Mouse (Mus musculus) heart, postnatal 4 days (tissue): ENCODE results near the gene Cdyl2. TPM values are rescaled to one million over a fixed set of nuclear protein-coding genes. Genes with fewer than 3 reads are reported as not detected.

ENCODE experiments used
- DNase-seq: peaks from one replicate; pipeline ENCODE4 v3.0.0; 2021
- total RNA-seq, 2 experiments: library from RNA; stranded (reverse); gene quantifications; 2 replicates each; pipeline ENCODE4 v1.2.3; 2021

The Cdyl2 gene
- total RNA-seq, 2 experiments from 2014 or later = 4.9 to 5.0 TPM

- DNase-seq = no peak
These were observed 61.2 kb downstream of the Cdyl2 start for GRCm38 (mm10) chr8:116671543-116671942.

- no peak for DNase-seq
These were observed 62.2 kb downstream of the Cdyl2 start for GRCm38 (mm10) chr8:116670604-116671003.

- no peak for DNase-seq
These were observed 63.8 kb downstream of the Cdyl2 start for GRCm38 (mm10) chr8:116668977-116669376.

DNA sequence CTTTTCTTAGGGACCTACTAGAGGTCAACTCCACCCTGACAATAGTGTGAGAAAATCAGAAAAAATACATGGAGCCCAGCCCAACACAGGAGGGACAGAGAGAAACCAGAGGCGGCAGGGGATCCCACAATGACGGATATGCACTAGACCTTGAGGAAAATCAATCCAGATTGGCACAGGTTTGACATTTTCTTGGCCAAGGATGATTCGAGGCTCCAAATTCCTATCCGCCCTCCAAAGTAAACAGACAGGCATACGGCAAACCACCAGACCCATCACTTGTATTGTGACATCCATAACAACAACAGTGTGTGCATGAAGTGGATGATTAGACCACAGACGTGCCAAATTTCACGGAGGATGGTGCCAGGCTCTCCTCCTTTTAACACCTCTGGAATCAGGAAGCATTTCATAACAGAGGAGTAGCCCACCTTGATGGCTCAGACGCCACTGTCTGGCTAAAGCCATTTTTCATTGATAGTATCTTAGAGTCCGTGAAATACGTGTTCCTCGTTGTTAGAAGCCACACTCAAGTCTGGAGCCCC lies 65.9 kb downstream of the Cdyl2 start:
- DNase-seq = no peak

GRCm38 (mm10) chr8:116661521-116661920 lies 71.3 kb downstream of the Cdyl2 start:
- DNase-seq = no peak

- DNase-seq = no peak
These were observed 76.0 kb downstream of the Cdyl2 start for GRCm38 (mm10) chr8:116656811-116657210.

- no peak for DNase-seq
These were observed 77.9 kb downstream of the Cdyl2 start for GRCm38 (mm10) chr8:116654881-116655280.

DNA sequence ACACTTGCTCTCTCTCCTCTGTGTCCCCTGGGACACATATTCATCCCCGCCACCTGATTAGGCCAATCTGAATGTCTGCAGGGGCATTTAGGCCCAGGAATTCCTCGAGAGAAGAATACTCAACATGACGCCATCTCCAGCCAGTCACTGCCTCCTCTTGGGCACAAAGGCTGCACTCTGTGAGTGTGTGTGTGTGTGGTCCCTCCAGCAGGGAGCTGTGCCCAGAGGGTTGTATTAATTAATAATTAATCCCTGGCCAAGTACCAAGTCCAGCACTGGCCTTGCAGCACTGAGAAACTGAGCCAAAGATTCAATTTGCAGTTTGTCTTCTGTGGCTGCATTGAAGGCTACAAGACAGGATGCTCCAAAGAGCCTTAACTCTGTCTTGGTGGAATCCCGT lies 79.8 kb downstream of the Cdyl2 start:
- DNase-seq = no peak

DNA sequence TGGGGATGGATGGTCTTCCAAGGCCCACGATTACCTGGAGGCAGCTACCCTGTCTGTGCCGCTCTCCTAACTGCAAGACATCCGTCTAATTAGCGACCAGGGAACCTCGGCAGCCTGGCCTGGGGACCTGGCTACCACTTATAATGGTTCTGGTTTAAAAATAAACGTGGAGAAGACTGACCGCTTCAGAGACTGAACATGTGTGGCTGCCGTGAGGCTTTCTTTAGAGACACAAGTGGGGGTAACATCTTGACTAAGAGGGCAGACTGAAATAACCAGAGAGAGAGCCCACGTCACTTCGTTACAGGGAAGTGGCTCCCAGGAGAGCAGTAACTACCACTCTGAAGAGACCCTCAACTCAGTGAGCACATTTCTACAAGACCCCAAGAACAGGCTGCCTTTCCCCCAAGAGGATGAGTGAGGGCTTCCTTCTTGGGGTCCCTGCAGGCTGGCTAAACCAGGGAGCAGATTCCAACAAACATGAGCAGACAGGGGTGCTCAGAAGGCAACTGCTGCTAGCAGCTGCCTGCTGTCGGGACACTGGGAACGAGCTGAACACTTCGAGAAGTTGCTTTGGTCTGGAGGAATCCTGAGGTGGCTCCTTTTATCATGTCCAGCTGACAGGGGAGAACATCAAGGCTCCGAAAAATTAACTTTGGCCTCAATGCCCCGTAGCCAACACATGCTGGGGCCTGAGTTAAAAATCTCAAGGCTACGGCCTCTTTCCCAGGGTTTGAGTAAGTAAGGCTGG lies 82.6 kb downstream of the Cdyl2 start:
- no peak for DNase-seq

- no peak for DNase-seq
These were observed 87.4 kb downstream of the Cdyl2 start for GRCm38 (mm10) chr8:116645376-116645775.

DNA sequence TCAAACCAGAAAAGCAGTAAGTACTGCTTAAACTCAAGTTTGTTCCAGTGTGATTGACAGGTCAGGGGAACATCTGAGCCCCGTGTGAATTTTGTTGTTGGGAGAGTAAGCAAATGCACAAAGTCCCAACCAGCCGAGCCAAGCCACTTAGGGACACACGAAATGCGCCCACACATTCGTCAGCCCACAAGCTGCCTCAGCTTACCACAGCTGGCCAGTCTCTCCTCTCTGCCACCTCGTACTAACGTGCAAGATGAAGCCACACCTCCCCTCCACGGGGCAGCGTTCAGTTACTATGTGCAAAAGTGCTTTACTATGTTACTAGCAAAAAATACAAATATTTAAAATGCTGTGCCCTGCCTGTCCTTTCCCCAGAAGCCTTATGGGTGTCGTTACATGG lies 91.9 kb downstream of the Cdyl2 start:
- DNase-seq = no peak

- no peak for DNase-seq
These were observed 94.8 kb downstream of the Cdyl2 start for GRCm38 (mm10) chr8:116637998-116638397.

DNA sequence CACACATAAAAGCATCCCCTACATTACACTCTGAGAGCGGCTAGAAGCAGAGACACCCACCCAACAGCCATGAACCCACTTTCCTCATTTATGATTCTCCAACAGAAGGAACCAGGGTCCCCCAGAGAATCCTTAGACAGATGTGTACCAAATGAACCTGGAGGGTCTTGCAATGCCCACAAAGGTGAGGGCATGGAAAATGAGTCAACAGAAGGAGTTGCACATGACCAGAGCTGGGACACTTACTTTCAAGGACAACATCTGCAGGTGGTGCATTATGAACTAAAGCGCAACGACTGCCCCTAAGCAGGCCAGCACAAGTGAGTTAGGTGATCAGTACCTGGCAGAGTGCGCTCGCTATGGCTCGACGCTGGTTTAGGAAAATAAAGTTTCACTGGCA lies 95.6 kb downstream of the Cdyl2 start:
- no peak for DNase-seq

DNA sequence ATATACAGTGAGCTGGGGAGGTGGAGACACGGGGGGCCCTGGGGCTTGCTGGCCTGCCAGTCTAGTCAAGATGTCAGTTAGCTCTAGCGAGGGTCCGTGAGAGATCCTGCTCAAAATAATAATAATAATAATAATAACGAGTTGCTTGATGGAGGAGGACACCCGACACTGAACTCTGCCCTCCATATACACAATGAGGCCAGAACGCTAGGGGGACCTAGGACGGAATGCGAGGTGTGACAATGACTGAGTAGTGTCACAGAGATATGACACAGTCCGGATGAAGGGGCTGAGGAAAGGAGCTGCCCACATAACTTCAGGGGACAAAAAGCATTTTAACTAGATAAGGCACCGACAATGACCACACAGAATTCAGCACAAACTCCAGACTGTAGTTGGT lies 96.4 kb downstream of the Cdyl2 start:
- DNase-seq = no peak

DNA sequence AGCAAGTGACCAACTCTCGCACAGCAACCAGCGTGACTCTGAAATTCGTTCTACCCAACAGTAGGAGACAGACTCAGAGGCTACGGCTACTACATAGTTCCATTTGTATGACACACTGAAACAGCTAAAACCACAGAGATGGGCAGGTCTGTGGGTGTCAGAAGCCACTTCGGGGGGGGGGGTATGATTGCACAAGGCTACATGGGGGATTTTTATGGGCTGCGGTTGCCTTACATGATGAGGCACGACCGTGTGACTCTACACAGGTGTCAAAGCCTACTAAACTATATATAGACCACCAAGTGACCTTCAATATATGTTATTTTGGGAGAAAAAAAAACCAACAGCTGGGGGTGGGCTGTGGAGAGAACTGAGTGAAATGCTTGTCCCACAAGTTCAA lies 96.8 kb downstream of the Cdyl2 start:
- no peak for DNase-seq

DNA sequence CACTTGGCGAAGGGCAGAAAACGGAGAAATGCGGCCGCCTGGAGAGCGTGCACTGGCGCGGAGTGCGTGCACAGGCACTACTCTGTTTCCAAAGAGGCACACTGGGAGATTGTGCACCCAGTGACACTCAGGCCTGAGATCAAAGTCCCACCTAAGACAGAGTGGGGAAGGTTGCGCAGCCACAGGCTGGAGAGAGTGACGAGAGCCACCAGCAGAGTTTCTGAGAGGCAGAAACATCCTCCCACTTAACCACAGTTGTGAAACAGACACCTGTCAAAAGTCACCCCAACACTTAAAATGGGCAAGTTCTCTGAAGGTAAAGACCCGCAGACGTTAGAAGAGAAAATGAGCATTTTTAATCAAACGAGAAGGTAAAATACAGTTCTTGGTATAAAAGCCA lies 97.5 kb downstream of the Cdyl2 start:
- DNase-seq = no peak

GRCm38 (mm10) chr8:116634436-116634835 lies 98.4 kb downstream of the Cdyl2 start:
- no peak for DNase-seq

- DNase-seq = no peak
These were observed 99.2 kb downstream of the Cdyl2 start for GRCm38 (mm10) chr8:116633470-116634150.

DNA sequence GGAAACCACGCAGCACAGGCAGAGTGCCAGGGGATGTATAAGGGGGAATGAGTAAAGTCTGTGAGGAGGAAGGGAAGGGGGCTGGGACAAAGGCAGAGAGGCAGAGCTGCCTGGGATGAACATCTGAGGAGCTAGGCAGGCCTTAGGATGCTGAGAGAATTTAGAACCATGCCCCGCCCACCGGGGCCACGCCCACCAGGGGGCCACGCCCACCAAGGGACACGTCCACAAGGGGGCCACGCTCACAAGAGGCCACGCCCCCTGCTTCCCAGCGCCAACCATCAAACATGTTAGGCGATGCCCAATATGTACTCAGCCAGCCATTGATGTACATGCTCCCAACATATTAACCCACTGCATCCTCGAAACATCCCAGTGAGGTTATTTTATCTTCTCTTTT lies 102.7 kb downstream of the Cdyl2 start:
- peak; percentile 8 for DNase-seq

DNA sequence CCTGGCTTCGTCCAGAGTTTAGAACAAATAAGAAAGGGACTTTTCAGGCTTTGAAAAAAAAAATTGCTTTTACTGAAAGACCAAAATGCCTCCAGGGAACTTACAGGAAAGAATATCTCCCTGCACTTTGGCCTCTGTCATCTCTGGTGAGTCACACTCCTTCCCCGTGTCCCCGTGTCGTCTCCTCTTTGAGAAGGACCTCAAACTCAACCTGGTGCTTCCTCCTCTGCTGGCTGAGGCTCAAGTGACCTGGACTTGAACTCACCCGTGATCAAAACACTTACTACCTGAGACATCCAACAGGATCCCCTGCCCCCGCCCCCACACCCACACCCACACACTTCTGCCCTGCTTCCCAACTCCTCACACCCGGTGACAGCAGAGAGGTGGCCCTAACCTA lies 103.8 kb downstream of the Cdyl2 start:
- DNase-seq = no peak

DNA sequence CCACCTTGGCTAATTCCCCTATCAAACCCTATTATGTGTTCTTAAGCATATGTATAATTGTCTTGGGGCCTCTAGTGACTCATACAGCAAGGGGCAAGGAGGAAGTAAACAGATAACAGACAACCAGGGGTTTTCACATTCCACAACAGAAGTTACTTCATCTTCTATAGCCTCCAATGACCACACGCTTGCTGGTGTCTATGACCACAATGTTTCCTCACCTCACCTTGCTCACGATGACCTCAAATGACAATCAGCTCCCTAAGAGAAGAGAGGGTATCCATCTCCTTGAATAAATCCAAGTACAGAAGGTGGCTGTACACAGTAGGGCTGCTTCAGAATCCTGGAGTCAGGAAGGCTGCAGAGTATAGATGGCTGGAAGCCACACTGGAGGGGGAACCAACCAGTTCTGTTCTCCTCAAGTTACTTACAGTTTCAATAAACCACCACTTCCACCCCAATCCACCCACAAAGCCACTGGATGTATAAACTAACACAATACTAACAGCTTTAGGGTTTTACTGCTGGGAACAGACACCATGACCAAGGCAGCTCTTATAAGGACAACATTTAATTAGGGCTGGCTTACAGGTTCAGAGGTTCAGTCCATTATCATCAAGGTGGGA lies 104.8 kb downstream of the Cdyl2 start:
- DNase-seq = no peak

- DNase-seq = no peak
These were observed 109.2 kb downstream of the Cdyl2 start for GRCm38 (mm10) chr8:116623591-116623990.

DNA sequence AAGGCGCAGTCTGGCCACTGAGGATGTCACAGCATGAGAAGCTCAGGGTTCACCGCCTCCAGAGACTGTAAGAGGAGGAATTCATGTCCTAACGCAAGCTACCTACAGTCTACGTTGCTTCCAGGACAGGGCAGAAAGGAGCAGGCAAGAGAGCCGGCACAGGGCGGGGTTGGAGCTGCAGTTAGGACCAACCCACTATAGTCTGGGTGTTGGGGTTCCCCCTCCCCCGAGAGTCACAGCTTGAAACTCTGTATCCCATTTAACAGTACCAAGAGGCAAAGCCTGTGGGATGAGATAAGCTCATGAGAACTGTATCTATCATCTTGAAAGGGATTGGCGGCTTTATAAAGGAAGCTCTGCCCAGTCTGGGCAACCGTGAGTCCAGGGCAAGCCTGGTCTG lies 110.5 kb downstream of the Cdyl2 start:
- DNase-seq = no peak
